Mouse (Mus musculus): ENCODE measurements at regions not wholly inside any gene's neighbourhood (a gene's known extent, or its start where the extent isn't known, plus 50 kb on each side); places are given as distances from the start of the nearest gene placed in this dataset.

DNA sequence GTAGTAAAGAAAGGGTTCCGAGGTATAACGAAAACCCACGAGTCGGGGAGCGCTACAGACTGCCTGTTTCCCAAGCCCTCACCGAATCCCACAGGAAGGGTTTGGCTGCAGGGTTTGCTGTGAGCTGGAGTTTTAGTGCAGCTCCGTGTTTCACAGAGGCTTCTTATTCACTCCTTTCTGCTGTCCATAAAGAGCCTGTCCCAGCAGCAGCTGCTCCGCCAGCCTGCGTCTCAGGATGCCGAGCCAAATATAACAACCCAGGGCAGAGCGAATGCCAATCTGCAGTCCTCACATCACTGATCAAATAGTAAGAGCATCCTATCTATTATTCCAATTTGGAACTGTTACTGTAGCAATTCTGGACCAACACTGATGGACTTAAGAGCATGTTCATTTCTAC is 110.7 kb upstream of the Mpp6 start:
- TF ChIP-seq POLR2A (IDR thresholded peaks at IDR 0.05; ENCODE audit: borderline replicate concordance, insufficient read depth, low read length) (no peak), CTCF (IDR thresholded peaks at IDR 0.05; ENCODE audit: borderline replicate concordance, insufficient read depth, low read depth, low read length) (no peak)
